In genomic region chr10:23905661-23906060, GRCm38 (mm10) we compare ENCODE assay signal across 25 mouse cellular contexts. TPM values are rescaled to one million over a fixed set of nuclear protein-coding genes. Genes with fewer than 3 reads are reported as not detected.
"Had no signal": no experiment of that assay in that cellular context is flagged by ENCODE, and none has a peak within 500 bp of the region (broad histone marks: within the 10 kb centered on the region; RNA-seq: fewer than 3 reads in every experiment).

No protein-coding gene starts in this region.

- DNase-seq: lung, adult 2 months; lung, postnatal 14 days; lung, postnatal 36 days; right cerebral cortex, postnatal 14 days; thymus, adult 2 months; thymus, postnatal 25 days; thymus, postnatal 4 days had no signal

- ATAC-seq: lung, postnatal 0 days; midbrain, embryonic 13.5 days; midbrain, embryonic 15.5 days had no signal

- H3K9ac ChIP-seq: lung, embryonic 15.5 days; midbrain, embryonic 13.5 days; midbrain, embryonic 15.5 days; neural tube, embryonic 12.5 days; stomach, embryonic 15.5 days had no signal

- H3K4me2 ChIP-seq: lung, embryonic 15.5 days; midbrain, embryonic 11.5 days; midbrain, embryonic 13.5 days; midbrain, embryonic 15.5 days; neural tube, embryonic 12.5 days; stomach, embryonic 15.5 days had no signal

- H3K36me3 ChIP-seq: lung, embryonic 15.5 days; midbrain, embryonic 13.5 days; midbrain, embryonic 15.5 days; neural tube, embryonic 12.5 days; stomach, embryonic 15.5 days had no signal

- H3K27ac ChIP-seq: lung, embryonic 15.5 days; macrophage; midbrain, embryonic 13.5 days; midbrain, embryonic 15.5 days; neural tube, embryonic 12.5 days; stomach, embryonic 15.5 days; stomach, postnatal 0 days had no signal

- H3K4me1 ChIP-seq: lung, embryonic 15.5 days; megakaryocyte, embryonic 14.5 days; midbrain, embryonic 15.5 days; neural tube, embryonic 12.5 days; stomach, embryonic 15.5 days had no signal

- H3K4me3 ChIP-seq: lung, embryonic 15.5 days; megakaryocyte, embryonic 14.5 days; midbrain, embryonic 13.5 days; midbrain, embryonic 15.5 days; neural tube, embryonic 12.5 days; stomach, embryonic 15.5 days had no signal

- H3K27me3 ChIP-seq: lung, embryonic 15.5 days; megakaryocyte, embryonic 14.5 days; midbrain, embryonic 13.5 days; midbrain, embryonic 15.5 days; neural tube, embryonic 12.5 days; stomach, embryonic 15.5 days had no signal

- H3K9me3 ChIP-seq: lung, embryonic 15.5 days; midbrain, embryonic 13.5 days; midbrain, embryonic 15.5 days; neural tube, embryonic 12.5 days; stomach, embryonic 15.5 days had no signal

RNA-seq across cellular contexts. Expression of gene Vnn1, which starts 11.2 kb away (rescaled TPM):
- total RNA-seq: midbrain, postnatal 0 days; monocyte, adult 5-6 weeks; neutrophil, adult 5-6 weeks had no signal
- polyA plus RNA-seq: macrophage had no signal

RNA-seq across cellular contexts. Expression of gene Taar1, which starts 14.5 kb away (rescaled TPM):
- total RNA-seq: megakaryocyte progenitor cell, adult 5-6 weeks; midbrain, postnatal 0 days; monocyte, adult 5-6 weeks; neutrophil, adult 5-6 weeks had no signal
- polyA plus RNA-seq: lung, adult 2 months; lung, embryonic 15.5 days; lung, postnatal 0 days; macrophage; midbrain, embryonic 11.5 days; midbrain, embryonic 13.5 days; midbrain, embryonic 15.5 days; midbrain, postnatal 0 days; neural tube, embryonic 12.5 days; neural tube, embryonic 14.5 days; spleen, adult 2 months; stomach, embryonic 15.5 days; stomach, postnatal 0 days; testis, adult 2 months; thymus, adult 2 months; urinary bladder, adult 2 months had no signal

RNA-seq across cellular contexts. Expression of gene Taar2, which starts 32.7 kb away (rescaled TPM):
- total RNA-seq: megakaryocyte progenitor cell, adult 5-6 weeks; midbrain, postnatal 0 days; monocyte, adult 5-6 weeks; neutrophil, adult 5-6 weeks had no signal
- polyA plus RNA-seq: lung, embryonic 15.5 days; macrophage; midbrain, embryonic 11.5 days; midbrain, embryonic 13.5 days; midbrain, postnatal 0 days; neural tube, embryonic 12.5 days; neural tube, embryonic 14.5 days; spleen, adult 2 months; stomach, embryonic 15.5 days; stomach, postnatal 0 days; testis, adult 2 months; thymus, adult 2 months; urinary bladder, adult 2 months had no signal

RNA-seq across cellular contexts. Expression of gene Taar3, which starts 43.7 kb away (rescaled TPM):
- total RNA-seq: megakaryocyte progenitor cell, adult 5-6 weeks; midbrain, postnatal 0 days; monocyte, adult 5-6 weeks; neutrophil, adult 5-6 weeks had no signal
- polyA plus RNA-seq: lung, adult 2 months; lung, embryonic 15.5 days; lung, postnatal 0 days; macrophage; midbrain, embryonic 11.5 days; midbrain, embryonic 13.5 days; midbrain, embryonic 15.5 days; midbrain, postnatal 0 days; neural tube, embryonic 12.5 days; neural tube, embryonic 14.5 days; spleen, adult 2 months; stomach, embryonic 15.5 days; stomach, postnatal 0 days; testis, adult 2 months; thymus, adult 2 months; urinary bladder, adult 2 months had no signal

RNA-seq across cellular contexts. Expression of gene Vnn3, which starts 54.4 kb away (rescaled TPM):
- total RNA-seq: midbrain, postnatal 0 days had no signal
- polyA plus RNA-seq: midbrain, embryonic 11.5 days; midbrain, embryonic 13.5 days; midbrain, embryonic 15.5 days; neural tube, embryonic 12.5 days; neural tube, embryonic 14.5 days had no signal
